Mouse (Mus musculus) kidney, postnatal 14 days (tissue): ENCODE results near the gene Gabra4.
"Not testable (repeated sequence)": the region's sequence is repeated elsewhere in the genome, so short reads cannot be mapped to it uniquely, and the experiment has no call there.

Experiments used
- DNase-seq: peaks from one replicate; pipeline ENCODE4 v3.0.0; 2022; ENCODE audit warnings: mixed read lengths

The Gabra4 gene

GRCm38 (mm10) chr5:71658115-71658497 is at the start of gene Gabra4:
Gene Gabra4 (minus strand): TSS chr5:71658308.
- peak; percentile 3 for DNase-seq

GRCm38 (mm10) chr5:71701273-71701614 is 43.1 kb upstream of the Gabra4 start:
- no peak for DNase-seq

- peak; percentile 27 for DNase-seq
These were observed 42.6 kb upstream of the Gabra4 start for GRCm38 (mm10) chr5:71700468-71701272.

- DNase-seq, result peak; percentile 42
These were observed 41.8 kb upstream of the Gabra4 start for GRCm38 (mm10) chr5:71699696-71700467.

DNA sequence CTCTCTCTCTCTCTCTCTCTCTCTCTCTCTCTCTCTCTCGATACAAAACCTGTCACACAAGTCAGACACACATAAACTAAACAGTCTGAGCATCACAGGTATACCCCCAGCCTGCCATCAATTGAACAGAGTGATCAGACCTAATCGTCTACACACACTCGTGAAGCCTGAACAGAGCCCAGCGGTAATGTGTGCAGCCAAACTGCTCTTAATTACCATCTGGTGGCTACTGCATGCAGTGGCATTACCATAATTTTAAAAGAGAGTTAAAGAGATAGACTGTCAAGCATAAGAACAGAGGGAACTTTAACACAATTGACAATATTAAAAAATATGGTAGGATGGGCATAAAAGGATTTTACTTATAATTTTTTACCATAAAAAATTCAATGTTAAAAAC is 7.5 kb upstream of the Gabra4 start:
- no peak for DNase-seq

DNA sequence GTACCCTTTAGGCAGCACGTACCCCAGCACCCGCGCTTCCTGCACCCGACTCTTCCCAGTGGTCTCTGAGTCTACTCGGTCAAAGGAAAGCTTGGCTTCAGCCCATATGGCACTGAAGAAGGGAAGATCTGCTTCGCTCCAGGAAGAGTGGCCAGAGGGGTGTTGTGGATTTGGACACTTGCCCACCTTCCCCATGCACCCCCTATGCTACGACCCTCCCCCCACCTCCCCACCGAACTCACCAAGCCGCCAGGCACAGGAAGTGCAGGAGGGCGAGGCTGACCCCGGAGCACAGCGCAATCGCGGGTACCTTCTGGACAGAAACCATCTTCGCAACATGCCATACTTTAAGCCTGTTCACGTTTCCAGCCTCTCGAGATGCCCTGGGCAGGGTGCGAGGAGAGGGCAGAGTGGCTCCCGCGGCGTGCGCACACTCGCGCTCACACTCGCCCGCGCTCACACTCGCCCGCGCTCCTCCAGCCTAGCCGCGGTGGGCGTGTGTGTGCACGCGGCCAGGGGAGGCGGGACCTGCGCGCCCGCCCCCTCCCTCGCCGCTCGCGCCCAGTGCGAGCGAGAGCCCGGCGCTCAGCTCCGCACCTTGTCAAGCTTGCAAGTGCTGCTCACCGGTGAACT is 510 bp downstream of the Gabra4 start, which contains the start of gene Gabrb1:
Gene Gabrb1, plus strand, starts transcription at position 632 of the 633 bp plus-strand sequence.
- DNase-seq, result peak; percentile 29

DNA sequence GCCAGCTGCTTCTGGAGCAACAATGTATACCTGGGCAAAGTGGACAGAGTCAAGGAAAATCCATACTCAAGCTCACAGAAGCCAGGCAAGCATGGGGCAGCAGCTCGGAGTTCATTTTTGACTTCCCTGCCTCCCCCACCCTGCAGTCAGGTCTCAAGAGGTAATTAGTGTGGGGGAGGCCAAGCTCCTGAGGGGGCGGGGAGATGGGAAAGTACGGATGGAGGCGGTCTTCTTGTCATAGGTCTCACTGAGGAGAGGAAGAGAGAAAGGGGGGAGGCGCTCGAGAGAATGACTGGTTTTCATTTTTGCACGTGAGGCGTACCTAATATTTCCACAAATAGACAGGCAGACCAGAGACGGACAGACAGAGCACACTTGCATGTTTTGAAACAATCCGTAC is 1.3 kb downstream of the Gabra4 start:
- no peak for DNase-seq

DNA sequence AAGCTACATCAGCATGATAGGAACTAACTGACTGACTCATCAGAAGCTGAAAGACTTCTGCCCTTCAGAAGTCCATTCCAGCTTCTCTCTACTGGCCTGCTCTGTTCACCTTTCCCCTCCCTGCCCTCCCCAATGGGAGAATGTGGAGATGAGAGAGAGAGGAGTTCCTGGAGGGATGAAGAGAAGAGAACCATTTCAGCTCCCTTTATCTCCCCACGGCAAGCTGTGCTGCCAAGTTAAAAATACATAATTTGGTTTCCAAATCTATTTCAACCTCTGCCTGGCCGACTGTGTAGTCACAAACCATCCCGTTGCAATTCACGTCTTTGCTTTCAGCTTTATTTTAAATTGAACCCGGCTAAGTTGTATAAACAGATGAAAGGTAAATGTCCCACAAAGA is 4.1 kb downstream of the Gabra4 start:
- DNase-seq, result no peak

- no peak for DNase-seq
These were observed 10.0 kb downstream of the Gabra4 start for GRCm38 (mm10) chr5:71648108-71648507.

GRCm38 (mm10) chr5:71639804-71640203 is 18.3 kb downstream of the Gabra4 start:
- no peak for DNase-seq

- DNase-seq, result no peak
These were observed 30.3 kb downstream of the Gabra4 start for GRCm38 (mm10) chr5:71627820-71628219.

GRCm38 (mm10) chr5:71616734-71617133 is 41.4 kb downstream of the Gabra4 start:
- no peak for DNase-seq

DNA sequence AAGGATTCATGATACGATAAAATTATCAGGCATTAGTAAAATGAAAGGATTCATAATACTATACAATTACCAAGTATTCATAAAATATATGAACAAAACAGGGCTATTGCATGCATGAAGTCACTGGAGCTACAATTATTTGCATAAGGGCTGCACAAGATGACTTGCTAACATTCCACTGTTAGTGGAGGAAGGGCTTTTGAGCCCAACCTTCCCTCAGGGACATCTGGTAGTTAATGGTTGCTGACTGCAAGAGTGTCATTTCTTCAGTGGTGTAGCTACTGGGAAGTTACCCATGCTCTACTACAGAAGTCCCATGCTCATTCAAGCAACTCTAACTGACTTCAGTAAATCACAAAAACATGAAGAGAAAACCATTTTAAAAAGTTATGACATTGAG is 43.8 kb downstream of the Gabra4 start:
- no peak for DNase-seq

- DNase-seq, result no peak
These were observed 49.4 kb downstream of the Gabra4 start for GRCm38 (mm10) chr5:71608735-71609134.

DNA sequence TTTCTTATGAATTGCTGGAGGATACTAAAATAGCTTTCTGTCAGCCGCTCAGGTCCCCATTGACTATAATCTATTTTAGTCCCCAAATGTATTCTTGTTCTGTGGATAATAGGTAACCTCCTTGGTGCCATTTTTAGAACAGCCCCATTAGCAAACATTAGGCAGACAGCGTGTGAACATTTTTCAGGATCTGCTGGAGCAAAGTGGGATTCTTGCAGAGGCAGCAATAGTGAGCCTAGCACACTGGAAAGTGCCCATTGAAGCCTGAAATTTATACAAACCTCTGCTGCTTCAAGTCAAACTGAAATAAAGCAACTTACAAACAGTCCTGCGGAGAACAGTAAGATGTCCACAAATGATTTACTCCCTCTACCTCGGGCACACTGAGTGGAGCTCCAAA is 51.2 kb downstream of the Gabra4 start:
- DNase-seq, result no peak

DNA sequence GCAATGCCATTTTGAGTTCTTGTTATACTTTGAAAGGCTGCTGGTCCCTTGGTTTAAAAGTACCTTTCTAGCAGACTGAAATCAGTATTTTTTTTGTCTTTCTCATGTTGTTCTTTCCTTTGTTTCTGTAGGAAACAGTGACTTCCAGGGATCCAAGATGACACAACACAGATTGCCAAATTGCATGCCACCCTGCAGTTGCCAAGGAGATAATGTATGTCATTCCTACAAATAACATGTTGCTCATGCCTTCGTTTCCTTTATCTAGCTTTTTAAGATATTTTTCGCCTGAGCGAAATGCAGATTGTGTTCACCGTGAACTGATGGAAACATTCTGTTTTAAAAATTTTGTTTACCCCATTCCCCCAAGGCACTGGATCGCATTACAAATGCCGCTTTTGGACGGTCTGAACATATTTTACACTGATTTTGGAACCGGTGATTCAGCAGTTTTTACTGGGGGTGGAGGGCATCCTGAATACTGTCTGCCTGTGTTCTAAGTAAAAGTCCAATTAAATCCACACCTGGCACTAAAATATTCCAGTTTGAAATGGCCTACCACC is 53.9 kb downstream of the Gabra4 start:
- DNase-seq, result no peak

DNA sequence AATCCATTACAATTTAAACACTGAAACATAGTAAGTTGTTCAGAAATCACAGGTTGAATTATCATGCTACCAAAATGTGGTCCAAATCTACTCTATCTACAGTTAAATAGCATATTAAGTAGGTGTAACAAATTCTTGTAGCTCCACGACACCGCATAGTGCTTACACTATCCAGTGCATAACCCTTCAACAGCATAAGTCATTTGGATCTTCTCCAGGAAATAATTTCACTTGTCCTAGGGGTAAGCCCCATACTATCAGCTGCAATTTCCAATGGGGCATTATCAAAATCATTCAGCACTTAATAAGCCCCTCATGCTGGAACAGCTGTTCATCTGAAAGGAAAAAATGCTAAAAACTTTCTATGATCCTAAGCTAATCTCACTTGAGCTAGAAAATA is 62.8 kb downstream of the Gabra4 start:
- DNase-seq, result no peak

DNA sequence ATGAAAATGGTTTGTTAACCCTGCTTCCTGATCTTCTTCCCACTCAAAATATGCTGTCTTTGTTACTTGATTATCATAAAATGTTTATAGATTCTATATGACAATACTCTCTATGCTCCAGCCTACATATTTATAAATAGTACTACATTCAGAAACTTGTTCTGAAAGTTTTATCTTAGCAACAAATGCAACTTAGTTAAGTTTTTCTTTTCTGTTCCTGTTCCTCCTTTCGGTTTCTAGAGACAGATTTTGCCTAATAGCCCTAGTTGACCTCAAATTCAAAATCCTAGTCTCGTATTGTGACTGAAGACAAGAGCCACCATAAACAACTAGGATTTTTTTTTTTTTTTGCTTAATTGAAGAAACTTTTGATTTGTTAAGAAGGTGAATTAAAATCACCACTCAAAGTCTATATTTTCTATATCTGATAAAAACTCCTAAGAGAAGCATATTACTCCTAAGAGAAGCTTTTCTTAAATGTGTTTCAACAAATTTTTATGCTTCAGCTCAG is 64.3 kb downstream of the Gabra4 start:
- DNase-seq, result no peak

DNA sequence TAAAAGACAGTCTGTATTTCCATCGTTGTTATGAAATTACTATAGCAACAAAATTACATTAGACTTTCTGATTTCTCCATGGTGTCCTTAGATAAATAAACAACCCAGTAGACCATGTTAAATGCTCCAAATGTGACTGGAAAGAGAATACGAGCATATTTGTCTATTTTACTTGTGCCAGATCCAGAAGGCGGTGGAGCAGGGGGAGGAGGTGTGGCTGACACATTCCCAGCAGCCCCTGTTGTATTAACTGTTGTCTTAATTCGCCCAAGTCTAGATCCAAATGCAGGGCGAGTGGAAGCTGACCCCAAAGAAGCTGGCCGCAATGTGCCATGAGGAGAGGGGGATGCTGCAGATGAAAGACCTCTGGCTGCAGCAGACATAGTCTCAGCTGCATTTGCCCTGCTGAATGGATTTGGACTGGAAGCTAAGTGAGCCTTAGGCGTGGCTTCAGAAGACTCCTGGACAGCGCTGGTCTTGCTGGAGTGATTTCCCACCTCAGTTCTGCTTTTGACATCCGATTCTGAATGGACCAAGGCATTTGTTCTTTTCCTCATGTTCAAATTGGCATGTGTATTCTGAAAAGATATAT is 86.4 kb downstream of the Gabra4 start:
- no peak for DNase-seq

GRCm38 (mm10) chr5:71548079-71548478 is 110.0 kb downstream of the Gabra4 start, which contains the start of gene Cox7b2:
Gene Cox7b2 (minus strand): TSS chr5:71548205.
- DNase-seq, result no peak

GRCm38 (mm10) chr5:71545554-71545953 is 112.6 kb downstream of the Gabra4 start:
- peak; percentile 1 for DNase-seq

GRCm38 (mm10) chr5:71525486-71525885 is 132.6 kb downstream of the Gabra4 start:
- DNase-seq, result not testable (repeated sequence)
